Mouse (Mus musculus) forebrain, embryonic 10.5 days (tissue): ENCODE data around the gene Eif3d. TPM values are rescaled to one million over a fixed set of nuclear protein-coding genes. Genes with fewer than 3 reads are reported as not detected.

Source experiments
- DNase-seq: peaks from one replicate; pipeline ENCODE4 v3.0.0-alpha.2; 2017; ENCODE audit warnings: low spot score; ENCODE audit errors: extremely low spot score
- H3K27ac ChIP-seq: fragments of 300-500 bp; sonication (generic); 2 replicates; pipeline ENCODE4 v1.5.1; 2016; ENCODE audit warnings: mild to moderate bottlenecking
- H3K27me3 ChIP-seq: fragments of 300-500 bp; sonication (generic); 2 replicates; pipeline ENCODE4 v1.6.1; 2016; ENCODE audit warnings: mild to moderate bottlenecking; ENCODE audit not compliant: poor library complexity, severe bottlenecking
- H3K36me3 ChIP-seq: fragments of 300-500 bp; sonication (generic); replicated peaks from 2 replicates; pipeline ENCODE4 v1.6.1; 2016; ENCODE audit warnings: mild to moderate bottlenecking, moderate library complexity
- H3K4me1 ChIP-seq: fragments of 300-500 bp; sonication (generic); 2 replicates; pipeline ENCODE4 v1.6.1; 2016
- H3K4me3 ChIP-seq: fragments of 300-500 bp; sonication (generic); 2 replicates; pipeline ENCODE4 v1.5.1; 2016; ENCODE audit warnings: mild to moderate bottlenecking, moderate library complexity
- H3K9me3 ChIP-seq: fragments of 300-500 bp; sonication (generic); 2 replicates; pipeline ENCODE4 v1.6.1; 2016; ENCODE audit warnings: mild to moderate bottlenecking, moderate library complexity
- WGBS: fragments of 180-500 bp; shearing (Covaris S2); methylation state at CpG from one replicate; pipeline ENCODE4 v1.1.7; 2016; 5-methylcytosine and 5-hydroxymethylcytosine counted together
- polyA plus RNA-seq: library from polyadenylated mRNA; unstranded; fragments of >200 nt; fragmentation: Nextera tagmentation; extraction: Ambion mirVana; gene quantifications from 2 replicates; pipeline ENCODE4 v1.2.1, GENCODE M21; 2016

The Eif3d gene
- polyA plus RNA-seq, 1 experiment from 2014 or later, result 284 TPM

GRCm38 (mm10) chr15:77911065-77911464 is 59.5 kb downstream of the Eif3d start:
- Histone ChIP-seq H3K4me1 (peaks cover 54% of the 10 kb centered on the region), H3K9me3 (no peaks in the 10 kb centered on the region), H3K4me3 (no peak overlapping the region), H3K27me3 (peaks cover 14% of the 10 kb centered on the region), H3K36me3 (peaks cover 24% of the 10 kb centered on the region), H3K27ac (0 out of 2 replicates have a peak overlapping the region, but pooled peaks have one; percentile 35)
- no peak for DNase-seq
- WGBS, result 23% methylated on average over 2 of the region's 2 CpGs

Other genes with a start within 250 kb of the Eif3d start
- not detected in 2 replicates for gene Apol9b, start 241.8 kb downstream of the Eif3d start, polyA plus RNA-seq
- gene Apol8, start 213.8 kb downstream of the Eif3d start, polyA plus RNA-seq, result 0.07 and 0.24 TPM in 2 replicates
- gene Myh9, start 128.6 kb downstream of the Eif3d start, polyA plus RNA-seq, result 35.6 and 36.8 TPM in 2 replicates
- 288 and 291 TPM in 2 replicates for gene Txn2, start 41.8 kb downstream of the Eif3d start, polyA plus RNA-seq
- gene Foxred2, start 14.1 kb downstream of the Eif3d start, polyA plus RNA-seq, result 7.9 and 8.7 TPM in 2 replicates
- gene Cacng2, start 149.2 kb upstream of the Eif3d start, polyA plus RNA-seq, result 0.05 and 0.20 TPM in 2 replicates
- 158 and 162 TPM in 2 replicates for gene Ift27, start 203.3 kb upstream of the Eif3d start, polyA plus RNA-seq
- not detected in 2 replicates for gene Pvalb, start 235.6 kb upstream of the Eif3d start, polyA plus RNA-seq